Mouse (Mus musculus): ENCODE measurements at regions not wholly inside any gene's neighbourhood (a gene's known extent, or its start where the extent isn't known, plus 50 kb on each side); places are given as distances from the start of the nearest gene placed in this dataset.

- TF ChIP-seq POLR2A (IDR thresholded peaks at IDR 0.05; ENCODE audit: low read depth, low read length) (no peak), CTCF (IDR thresholded peaks at IDR 0.05; ENCODE audit: extremely low read depth, insufficient read length, insufficient replicate concordance, low read depth, low read length) (no peak)
Observed at GRCm38 (mm10) chr12:52395111-52395510, 108.7 kb upstream of the Arhgap5 start.

All from small intestine, adult 2 months (tissue).